Comparison of ENCODE assay signal across 15 mouse cellular contexts in genomic region chr3:122801436-122802221, GRCm38 (mm10).
DNase-seq lines count a peak whose midpoint lies in the region; ATAC-seq and TF ChIP-seq lines count a peak whose summit lies in the region.
"Had no signal": no experiment of that assay in that cellular context is flagged by ENCODE, and none has a peak within 500 bp of the region (broad histone marks: within the 10 kb centered on the region; RNA-seq: fewer than 3 reads in every experiment).

No protein-coding gene starts in this region.

- H3K9ac ChIP-seq in intestine, embryonic 14.5 days (ENCODE audit: low read length), result no peak overlapping the region
- H3K9ac ChIP-seq in intestine, postnatal 0 days (ENCODE audit: low read depth, low read length), result no peak overlapping the region
- no peak overlapping the region for H3K9ac ChIP-seq in embryonic facial prominence, embryonic 15.5 days
- peak overlapping the region; percentile 39; the same call in 1 of the 2 replicates for H3K9ac ChIP-seq in hindbrain, embryonic 13.5 days
- no peak overlapping the region for H3K9ac ChIP-seq in midbrain, postnatal 0 days (replicated peaks; ENCODE audit: low read length, poor library complexity, severe bottlenecking)

- no peak overlapping the region for H3K4me2 ChIP-seq in intestine, embryonic 14.5 days (ENCODE audit: low read length)
- H3K4me2 ChIP-seq in intestine, postnatal 0 days (replicated peaks; ENCODE audit: low read depth), result no peak overlapping the region
- H3K4me2 ChIP-seq in embryonic facial prominence, embryonic 15.5 days (replicated peaks), result no peak overlapping the region
- H3K4me2 ChIP-seq in hindbrain, embryonic 13.5 days, result no peak overlapping the region
- no peak overlapping the region for H3K4me2 ChIP-seq in midbrain, postnatal 0 days (ENCODE audit: low read depth, low read length, poor library complexity, severe bottlenecking)

- peak; percentile 51; the same call in 1 of the 2 replicates for ATAC-seq in intestine, embryonic 14.5 days (replicated peaks; ENCODE audit: low FRiP score, low TSS enrichment, low read depth)
- no peak for ATAC-seq in intestine, postnatal 0 days
- no peak for ATAC-seq in embryonic facial prominence, embryonic 15.5 days (ENCODE audit: insufficient number of reproducible peaks, low FRiP score, low TSS enrichment, low read depth)
- ATAC-seq in hindbrain, embryonic 13.5 days (ENCODE audit: low FRiP score), result peak; percentile 40; the same call in 1 of the 2 replicates
- 0 out of 2 replicates have a peak, but pooled peaks have one; percentile 44 for ATAC-seq in midbrain, postnatal 0 days (ENCODE audit: low FRiP score)
- no peak for ATAC-seq in megakaryocyte progenitor cell, adult 5-6 weeks (replicated peaks; ENCODE audit: poor library complexity)

- H3K9me3 ChIP-seq in intestine, embryonic 14.5 days (ENCODE audit: control insufficient read depth, low read length), result no peaks in the 10 kb centered on the region
- no peaks in the 10 kb centered on the region for H3K9me3 ChIP-seq in intestine, postnatal 0 days (ENCODE audit: control insufficient read depth)
- H3K9me3 ChIP-seq in embryonic facial prominence, embryonic 15.5 days (replicated peaks), result no peaks in the 10 kb centered on the region
- H3K9me3 ChIP-seq in hindbrain, embryonic 13.5 days, result no peaks in the 10 kb centered on the region
- no peaks in the 10 kb centered on the region for H3K9me3 ChIP-seq in midbrain, postnatal 0 days (ENCODE audit: low read length)
- H3K9me3 ChIP-seq: megakaryocyte, embryonic 14.5 days had no signal

- TF ChIP-seq CTCF in intestine, postnatal 0 days (IDR thresholded peaks at IDR 0.05; ENCODE audit: low read depth), result no peak
- no peak for TF ChIP-seq CTCF in midbrain, postnatal 0 days (IDR thresholded peaks at IDR 0.05)

- no peak overlapping the region for H3K4me3 ChIP-seq in intestine, embryonic 14.5 days (ENCODE audit: low read depth, low read length)
- no peak overlapping the region for H3K4me3 ChIP-seq in intestine, postnatal 0 days (ENCODE audit: low read depth, low read length)
- no peak overlapping the region for H3K4me3 ChIP-seq in embryonic facial prominence, embryonic 15.5 days (replicated peaks)
- no peak overlapping the region for H3K4me3 ChIP-seq in hindbrain, embryonic 13.5 days
- no peak overlapping the region for H3K4me3 ChIP-seq in midbrain, postnatal 0 days (ENCODE audit: low read depth, low read length)
- H3K4me3 ChIP-seq: erythroblast, embryonic 14.5 days; megakaryocyte, embryonic 14.5 days had no signal

- WGBS in intestine, embryonic 14.5 days, result 75% methylated on average over 15 of the region's 15 CpGs
- WGBS in intestine, postnatal 0 days, result 76% methylated on average over 15 of the region's 15 CpGs
- WGBS in embryonic facial prominence, embryonic 15.5 days, result 69% methylated on average over 15 of the region's 15 CpGs
- 60% methylated on average over 15 of the region's 15 CpGs for WGBS in hindbrain, embryonic 13.5 days
- 45% methylated on average over 15 of the region's 15 CpGs for WGBS in midbrain, postnatal 0 days

- no peaks in the 10 kb centered on the region for H3K27me3 ChIP-seq in intestine, embryonic 14.5 days (replicated peaks; ENCODE audit: control insufficient read depth, insufficient read depth, low read length)
- H3K27me3 ChIP-seq in intestine, postnatal 0 days (replicated peaks; ENCODE audit: control insufficient read depth, insufficient read depth, low read length), result no peaks in the 10 kb centered on the region
- H3K27me3 ChIP-seq in embryonic facial prominence, embryonic 15.5 days, result no peaks in the 10 kb centered on the region
- H3K27me3 ChIP-seq in hindbrain, embryonic 13.5 days, result no peaks in the 10 kb centered on the region
- H3K27me3 ChIP-seq in midbrain, postnatal 0 days (ENCODE audit: insufficient read depth, low read length), result no peaks in the 10 kb centered on the region
- H3K27me3 ChIP-seq: megakaryocyte, embryonic 14.5 days had no signal

- no peak for DNase-seq in intestine, embryonic 14.5 days (ENCODE audit: low spot score)
- no peak for DNase-seq in midbrain, postnatal 0 days (ENCODE audit: low spot score)
- DNase-seq in cerebellum, postnatal 25 days, result no peak
- no peak for DNase-seq in embryo, embryonic 10.5 days (ENCODE audit: low spot score)
- DNase-seq: adrenal gland, postnatal 10 days; cerebellum, adult 11 months; heart, adult 11 months; layer of hippocampus, adult 9-11 months; liver had no signal

- H3K27ac ChIP-seq in intestine, embryonic 14.5 days (ENCODE audit: low read depth), result peak overlapping the region; percentile 74
- H3K27ac ChIP-seq in intestine, postnatal 0 days (ENCODE audit: low read depth, low read length), result no peak overlapping the region
- peak overlapping the region; percentile 73; the same call in 1 of the 2 replicates for H3K27ac ChIP-seq in embryonic facial prominence, embryonic 15.5 days (replicated peaks)
- H3K27ac ChIP-seq in hindbrain, embryonic 13.5 days, result peak overlapping the region; percentile 63
- peak overlapping the region; percentile 18; the same call in 1 of the 2 replicates for H3K27ac ChIP-seq in midbrain, postnatal 0 days (ENCODE audit: low read depth, low read length)

- H3K36me3 ChIP-seq in intestine, embryonic 14.5 days (ENCODE audit: control insufficient read depth, insufficient read depth, low read length), result peaks cover 62% of the 10 kb centered on the region
- peaks cover 38% of the 10 kb centered on the region for H3K36me3 ChIP-seq in intestine, postnatal 0 days (ENCODE audit: control insufficient read depth, insufficient read depth)
- 0 out of 2 replicates have a peak, but pooled peaks cover 3% of the 10 kb centered on the region for H3K36me3 ChIP-seq in embryonic facial prominence, embryonic 15.5 days
- no peaks in the 10 kb centered on the region for H3K36me3 ChIP-seq in hindbrain, embryonic 13.5 days
- no peaks in the 10 kb centered on the region for H3K36me3 ChIP-seq in midbrain, postnatal 0 days (ENCODE audit: insufficient read depth, low read length)

- peaks cover 20% of the 10 kb centered on the region for H3K4me1 ChIP-seq in intestine, embryonic 14.5 days (replicated peaks; ENCODE audit: control insufficient read depth, insufficient read depth, low read length)
- H3K4me1 ChIP-seq in intestine, postnatal 0 days (replicated peaks; ENCODE audit: control insufficient read depth, insufficient read depth, low read length), result no peaks in the 10 kb centered on the region
- peaks cover 25% of the 10 kb centered on the region for H3K4me1 ChIP-seq in embryonic facial prominence, embryonic 15.5 days
- peaks cover 25% of the 10 kb centered on the region for H3K4me1 ChIP-seq in hindbrain, embryonic 13.5 days (replicated peaks)
- H3K4me1 ChIP-seq in midbrain, postnatal 0 days (ENCODE audit: insufficient read depth, low read length), result peaks cover 6% of the 10 kb centered on the region; the same call in 1 of the 2 replicates

Comparison
In these comparisons a context has a peak if more than half of its experiments do, and no peak if none do; other contexts are left out.
1. ATAC-seq: peak in intestine, embryonic 14.5 days (single experiment), hindbrain, embryonic 13.5 days (single experiment) and midbrain, postnatal 0 days (single experiment); none in intestine, postnatal 0 days (single experiment), embryonic facial prominence, embryonic 15.5 days (single experiment) and megakaryocyte progenitor cell, adult 5-6 weeks (single experiment).